Mouse (Mus musculus) thymus, postnatal 25 days (tissue): ENCODE results near the gene Atp9a.
"Not testable (repeated sequence)": the region's sequence is repeated elsewhere in the genome, so short reads cannot be mapped to it uniquely, and the experiment has no call there.

Source experiments
- DNase-seq: peaks from one replicate; pipeline ENCODE4 v3.0.0; 2022

The Atp9a gene

DNA sequence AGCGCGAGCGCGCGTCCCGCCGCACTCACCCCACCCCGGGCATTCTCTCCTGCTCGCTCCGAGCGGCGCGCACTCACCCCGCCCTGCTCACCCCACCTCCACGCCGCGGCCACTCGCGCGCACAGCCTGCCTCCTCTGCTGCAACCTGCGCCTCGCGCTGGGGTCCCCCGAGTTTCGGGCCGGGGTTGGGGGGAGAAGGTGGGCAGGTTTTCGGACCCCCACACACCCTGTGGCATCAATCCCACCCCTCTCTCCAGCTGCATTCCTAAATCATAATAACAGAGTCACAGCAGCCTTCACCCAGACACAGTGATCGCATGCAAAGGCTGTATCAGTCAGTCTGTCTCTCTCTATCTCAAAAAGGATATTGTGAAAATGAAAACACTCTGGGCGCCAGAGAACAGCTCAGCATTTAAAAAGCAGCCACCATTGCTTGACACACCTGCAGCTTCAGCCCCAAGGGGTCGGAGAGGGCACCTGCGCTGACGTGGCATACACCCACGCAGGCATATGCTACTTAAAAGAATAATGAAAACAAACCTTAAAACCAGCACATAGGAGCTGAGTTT, at the start of gene Atp9a:
Gene Atp9a, minus strand, starts transcription at position 351 of the 569 bp plus-strand sequence.
- peak; percentile 65 for DNase-seq

- DNase-seq, result no peak
Measured at GRCm38 (mm10) chr2:168791115-168791802, 49.0 kb upstream of the Atp9a start.

DNA sequence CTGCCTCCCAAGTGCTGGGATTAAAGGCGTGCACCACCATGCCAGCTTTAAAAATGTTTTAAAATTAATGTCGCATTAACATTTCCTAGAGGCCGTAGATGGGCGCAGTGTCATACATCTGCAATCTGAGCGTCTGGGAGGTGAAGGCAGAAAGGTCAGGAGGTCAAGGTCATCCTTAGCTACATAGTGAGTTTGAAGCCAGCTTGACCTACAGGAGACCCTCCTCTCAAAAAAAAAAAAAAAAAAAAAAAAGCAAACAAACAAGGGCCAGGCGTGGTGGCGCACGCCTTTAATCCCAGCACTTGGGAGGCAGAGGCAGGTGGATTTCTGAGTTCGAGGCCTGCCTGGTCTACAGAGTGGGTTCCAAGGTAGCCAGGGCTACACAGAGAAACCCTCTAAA, 44.0 kb upstream of the Atp9a start:
- no peak for DNase-seq

- no peak for DNase-seq
Measured at GRCm38 (mm10) chr2:168780596-168780995, 38.4 kb upstream of the Atp9a start.

DNA sequence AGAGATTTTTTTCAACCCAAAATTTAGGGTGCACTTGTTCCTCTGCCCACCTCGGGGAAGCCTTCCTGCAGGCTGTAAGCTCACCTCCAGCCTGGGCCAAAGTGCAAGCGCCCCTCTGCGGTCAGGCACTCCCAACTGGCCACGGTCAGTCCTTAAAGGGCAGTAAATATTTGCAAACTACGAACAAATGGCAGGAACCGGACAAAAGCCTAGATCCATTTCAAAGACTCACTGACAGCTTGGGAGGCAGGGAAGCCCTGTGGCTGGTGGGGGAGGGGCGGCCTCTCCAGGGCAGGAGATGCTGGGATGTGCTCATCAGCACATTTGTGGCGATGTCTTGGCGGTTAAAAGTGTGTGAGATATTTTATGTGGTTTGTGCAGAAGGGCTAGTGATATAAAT, 37.8 kb upstream of the Atp9a start:
- no peak for DNase-seq

GRCm38 (mm10) chr2:168777481-168777880, 35.3 kb upstream of the Atp9a start:
- DNase-seq, result no peak

DNA sequence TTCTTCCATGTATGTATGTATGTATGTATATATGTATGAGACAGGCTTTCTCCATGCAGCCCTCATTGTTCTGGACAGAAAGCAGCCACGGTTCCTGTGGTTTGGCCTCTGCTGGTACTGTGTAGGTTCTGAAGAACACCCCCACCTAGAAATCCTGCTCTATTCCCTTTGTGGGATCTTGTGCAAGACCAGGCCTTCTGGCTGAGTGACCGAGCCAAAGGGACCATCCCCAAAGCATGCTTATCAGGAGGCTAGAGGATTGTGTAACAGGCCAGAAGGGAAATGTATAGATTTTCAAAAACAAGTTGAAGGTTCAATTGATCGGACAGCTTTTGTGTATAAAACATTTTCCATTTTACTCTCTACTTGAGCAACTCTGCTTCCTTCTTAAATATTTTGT, 34.0 kb upstream of the Atp9a start:
- no peak for DNase-seq

DNA sequence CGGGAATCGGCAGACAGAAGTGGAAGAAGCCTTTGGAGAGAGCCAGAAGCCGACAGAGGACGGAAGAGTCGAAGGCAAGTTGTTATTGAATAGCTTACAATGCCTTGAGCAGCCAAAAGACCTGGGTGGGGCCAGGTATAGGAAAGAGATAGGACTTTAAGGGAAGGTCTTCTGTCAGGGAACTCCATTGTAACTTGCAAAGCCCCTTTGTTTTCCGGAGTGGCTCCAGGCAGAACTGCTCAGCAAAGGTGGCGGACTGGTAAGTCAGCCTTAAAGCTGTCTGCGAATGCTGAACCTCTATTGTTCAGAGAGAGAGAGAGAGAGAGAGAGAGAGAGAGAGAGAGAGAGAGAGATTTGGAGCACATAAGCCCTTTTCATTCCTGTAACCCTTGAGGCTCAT, 27.1 kb upstream of the Atp9a start:
- no peak for DNase-seq

GRCm38 (mm10) chr2:168767582-168767981, 25.4 kb upstream of the Atp9a start, which contains the start of gene Sall4:
TSS of gene Sall4 (minus strand) at chr2:168767943.
- DNase-seq, result no peak

GRCm38 (mm10) chr2:168766538-168767361, 24.5 kb upstream of the Atp9a start:
- no peak for DNase-seq

DNA sequence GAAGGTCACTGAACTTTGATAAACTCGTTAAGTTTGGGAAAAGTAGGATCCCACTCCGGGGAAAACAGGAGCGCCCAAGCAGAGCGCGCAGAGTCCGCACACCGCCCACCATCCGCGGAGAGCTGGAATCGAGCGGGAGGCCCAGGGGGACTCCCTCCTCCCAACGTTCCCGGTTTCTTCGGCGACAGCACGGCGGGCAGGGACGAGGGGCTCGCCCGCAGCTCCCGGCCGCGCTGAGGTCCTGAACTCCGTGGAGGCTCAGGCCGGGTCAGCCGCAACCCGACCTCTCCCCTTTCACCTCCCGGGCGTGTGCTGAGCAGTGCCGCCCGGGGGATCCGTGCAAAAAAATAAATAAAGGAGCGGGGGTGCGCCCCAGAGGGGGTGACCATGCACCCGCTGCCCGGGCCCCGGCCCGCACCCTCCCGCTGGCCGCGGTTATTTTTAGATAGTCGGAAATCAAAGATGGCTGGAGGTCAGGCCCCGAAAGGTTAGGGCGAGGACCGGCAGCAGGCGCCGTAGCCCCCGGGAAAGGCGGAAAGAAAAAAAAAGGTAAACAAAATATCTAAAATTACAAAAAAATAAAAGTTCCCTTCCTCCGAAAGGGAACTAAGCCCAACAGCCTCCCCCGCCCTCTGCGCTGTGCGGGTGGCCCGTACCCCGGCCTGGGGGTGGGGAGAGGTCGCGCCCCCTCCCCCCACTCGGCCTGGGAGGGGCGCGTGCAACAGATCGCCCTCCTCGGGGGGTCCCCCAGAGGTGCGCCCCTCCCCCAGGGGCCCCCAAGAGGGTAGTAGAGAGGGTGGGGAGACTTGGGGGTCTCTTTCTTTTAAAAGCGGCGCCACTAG, 23.7 kb upstream of the Atp9a start:
- no peak for DNase-seq

DNA sequence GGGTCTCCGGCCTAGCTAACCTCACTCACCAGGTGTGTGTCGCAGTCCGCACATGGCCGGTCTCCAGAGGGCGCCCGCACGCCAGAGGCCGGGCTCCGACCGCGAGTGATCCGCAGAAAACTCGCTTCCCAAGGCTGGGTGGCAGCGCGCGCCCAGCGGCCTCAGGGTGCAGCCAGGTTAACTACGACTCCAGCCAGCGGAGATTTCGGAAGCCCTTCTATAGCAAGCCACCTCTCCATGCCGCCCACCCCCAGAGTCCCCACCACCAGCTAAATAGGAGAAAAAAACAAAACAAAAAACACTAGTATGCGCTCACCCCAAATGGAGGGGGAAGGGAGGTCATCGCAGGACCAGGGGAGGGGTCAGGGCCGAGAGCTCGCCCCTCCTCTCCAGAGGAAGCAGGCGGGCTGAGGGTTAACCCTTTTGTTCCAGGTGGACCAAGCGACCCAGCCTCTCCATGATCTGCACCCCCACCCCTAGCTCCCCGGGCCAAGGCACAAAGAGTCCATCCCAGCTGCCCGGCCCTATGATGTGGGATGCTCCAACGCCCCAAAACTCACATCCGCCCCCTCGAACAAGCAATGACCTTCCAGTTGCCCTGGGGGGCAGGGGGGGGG, 23.0 kb upstream of the Atp9a start:
- DNase-seq, result peak; percentile 60

- DNase-seq, result no peak
Measured at GRCm38 (mm10) chr2:168764460-168764867, 22.3 kb upstream of the Atp9a start.

DNA sequence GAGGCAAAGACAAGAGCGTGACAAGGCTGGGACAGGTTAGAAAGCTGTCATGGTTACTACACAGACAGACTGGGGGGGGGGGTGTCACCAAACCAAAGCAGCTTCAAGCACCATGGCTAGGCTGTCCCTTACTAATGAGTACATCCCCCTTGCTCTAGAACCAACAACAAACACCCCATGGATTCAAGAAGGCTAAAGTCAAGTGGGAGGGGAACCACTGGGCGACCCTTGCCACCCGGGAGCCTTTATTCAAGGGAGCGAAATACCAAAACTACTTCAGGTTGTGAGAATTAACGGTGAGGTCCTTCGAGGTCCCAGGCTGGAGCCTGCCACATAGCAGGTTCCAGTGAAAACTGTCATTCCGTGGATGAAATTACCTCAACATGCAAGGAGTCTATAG, 21.6 kb upstream of the Atp9a start:
- DNase-seq, result no peak

GRCm38 (mm10) chr2:168762411-168762815, 20.2 kb upstream of the Atp9a start:
- no peak for DNase-seq

DNA sequence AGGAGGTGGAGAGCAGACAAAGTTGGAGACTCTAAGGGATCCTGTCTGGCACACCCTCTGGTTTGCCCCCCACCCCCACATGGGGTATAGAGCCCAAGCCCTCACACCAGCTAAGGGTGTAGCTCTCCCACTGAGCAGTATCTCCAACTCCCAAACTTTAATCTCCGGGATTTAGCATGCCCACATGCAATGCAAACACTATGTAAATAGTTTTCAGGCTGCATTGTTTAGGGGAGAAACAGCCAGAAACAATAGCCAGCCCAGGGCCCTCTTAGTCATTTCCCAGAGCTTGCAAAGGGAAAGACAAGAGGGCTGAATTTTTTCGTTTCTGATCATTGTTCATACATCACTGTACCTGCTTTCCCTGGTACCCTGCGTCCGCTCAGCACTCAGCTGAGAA, 19.7 kb upstream of the Atp9a start:
- no peak for DNase-seq

GRCm38 (mm10) chr2:168761141-168761540, 18.9 kb upstream of the Atp9a start:
- DNase-seq, result no peak

GRCm38 (mm10) chr2:168744406-168744805, 2.2 kb upstream of the Atp9a start:
- not testable (repeated sequence) for DNase-seq

DNA sequence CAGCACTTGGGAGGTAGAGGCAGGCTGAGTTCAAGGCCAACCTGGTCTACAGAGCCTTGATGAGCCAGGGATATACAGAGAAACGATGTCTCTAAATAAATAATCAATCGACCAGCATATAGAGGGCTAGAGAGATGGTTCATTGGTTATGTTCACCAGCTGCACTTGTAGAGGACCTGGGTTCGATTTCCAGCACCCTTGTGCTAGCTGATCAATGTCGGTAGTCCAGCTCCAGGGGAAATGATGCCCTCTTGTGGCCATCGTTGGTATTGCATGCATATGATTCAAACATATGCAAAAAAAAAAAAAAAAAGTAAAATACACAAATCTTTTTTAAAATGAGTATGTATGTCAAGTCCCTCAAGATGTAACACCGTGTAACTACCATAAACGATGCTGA, 440 bp upstream of the Atp9a start:
- DNase-seq, result peak; percentile 69

DNA sequence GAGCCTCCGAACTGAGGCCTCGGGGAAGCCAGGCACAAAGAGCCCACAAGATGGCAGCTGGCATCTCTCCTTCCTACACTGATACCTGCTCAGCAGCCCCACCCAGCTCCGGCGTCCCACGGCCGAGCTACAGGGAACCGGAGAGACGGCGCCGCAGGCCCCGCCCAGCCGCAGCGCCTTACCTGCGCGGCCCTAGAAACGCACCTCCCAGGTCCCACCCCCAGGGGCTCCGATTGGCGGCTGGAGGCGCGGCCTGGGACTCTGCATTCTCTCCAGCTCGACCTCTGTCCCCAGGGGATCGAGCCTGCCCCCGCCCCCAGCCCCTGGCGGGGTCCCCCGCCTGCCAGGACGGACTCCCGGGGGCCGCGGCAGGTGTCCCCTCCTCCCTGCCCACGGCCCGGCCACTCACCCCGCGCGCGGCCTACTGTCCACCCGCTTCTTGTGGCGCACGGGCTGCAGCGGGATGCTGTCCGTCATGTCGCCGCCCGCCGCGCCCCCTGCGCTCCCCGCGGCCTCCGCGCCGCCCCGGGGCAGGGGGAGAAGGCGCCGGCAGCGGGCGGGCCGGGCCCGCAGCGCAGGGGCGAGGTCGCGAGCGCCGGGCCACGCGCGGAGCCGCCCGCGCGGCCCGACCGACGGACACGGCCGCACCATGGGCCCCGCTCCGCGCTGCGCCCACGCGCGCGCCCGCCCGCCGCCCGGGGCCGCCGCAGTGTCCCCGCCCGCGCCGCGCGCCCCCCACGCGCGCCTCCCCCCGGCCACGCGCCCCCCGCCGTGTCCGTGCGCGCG, 743 bp downstream of the Atp9a start:
- DNase-seq, result peak; percentile 80

DNA sequence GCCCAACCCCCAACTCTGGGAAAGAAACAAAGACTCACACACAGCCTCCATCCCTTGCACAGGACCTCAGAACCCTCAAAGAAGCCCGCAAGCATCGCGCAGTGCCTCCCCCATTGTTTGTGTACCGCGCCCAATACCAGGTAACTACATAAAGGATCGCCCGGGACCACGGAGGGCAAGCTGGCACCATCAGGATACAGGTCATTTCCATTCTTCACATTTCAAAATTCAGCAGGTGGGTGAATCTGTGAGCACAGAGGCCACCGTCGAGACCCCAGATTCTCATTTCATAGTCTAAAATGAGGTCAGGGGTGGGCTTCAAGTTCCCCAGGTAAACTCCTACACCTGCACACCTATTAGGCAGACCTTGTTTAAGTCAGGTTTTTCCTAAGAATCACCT, 1.7 kb downstream of the Atp9a start:
- DNase-seq, result no peak

- DNase-seq, result no peak
Measured at GRCm38 (mm10) chr2:168738854-168739253, 3.4 kb downstream of the Atp9a start.
